Mouse (Mus musculus) embryonic fibroblast, embryonic 13.5 days (primary cell): Measurements from ENCODE around the gene Rhebl1.

Experiments used
- CTCF ChIP-seq: IDR thresholded peaks from 2 replicates; pipeline ENCODE4 v1.5.1; 2011; ENCODE audit warnings: mild to moderate bottlenecking, control low read depth, low read length, moderate library complexity, borderline replicate concordance; ENCODE audit not compliant: insufficient read depth
- POLR2A ChIP-seq: IDR thresholded peaks from 2 replicates; pipeline ENCODE4 v1.6.1; 2011; ENCODE audit warnings: low read depth, mild to moderate bottlenecking, control low read depth, low read length, moderate library complexity

- TF ChIP-seq POLR2A (no peak), CTCF (no peak)
Observed at GRCm38 (mm10) chr15:98860921-98861320, 33.4 kb downstream of the Rhebl1 start.
